Mouse (Mus musculus) adrenal gland, adult 18-20 months (tissue): ENCODE results near the gene Magea10. TPM values are rescaled to one million over a fixed set of nuclear protein-coding genes. Genes with fewer than 3 reads are reported as not detected.

Experiments used
- DNase-seq, 2 experiments: peaks; one replicate each; pipeline ENCODE4 v3.0.0; 2021 to 2022; ENCODE audit warnings: low spot score in 2 of 2
- long read RNA-seq, 2 experiments: library from polyadenylated mRNA; stranded (forward); transcript quantifications; one replicate each; pipeline ENCODE4 v2.0.0; 2021
- total RNA-seq, 2 experiments: library from RNA; stranded (reverse); gene quantifications; 1 replicate in 1 of 2; 2 replicates in 1 of 2; pipeline ENCODE4 v1.2.3; 2021

The Magea10 gene
- total RNA-seq: not detected
- long read RNA-seq, experiment 1: 0 reads
- long read RNA-seq, experiment 2: 0 reads

- DNase-seq: no peak
These were observed at the start of gene Magea10 for GRCm38 (mm10) chrX:72386758-72387157. Gene Magea10 (minus strand): TSS chrX:72386858.

GRCm38 (mm10) chrX:72381972-72382371 lies 4.7 kb downstream of the Magea10 start:
- DNase-seq: no peak

Other genes starting within 250 kb of the Magea10 start
- not detected for gene Magea4, start 164.8 kb downstream of the Magea10 start, total RNA-seq
- gene Gabre, start 112.1 kb downstream of the Magea10 start, total RNA-seq: under 1 TPM; 0.64 to 0.99 TPM